Mouse (Mus musculus) brown adipose tissue, adult 24 weeks (tissue): Measurements from ENCODE around the gene Phf11b. TPM values are rescaled to one million over a fixed set of nuclear protein-coding genes. Genes with fewer than 3 reads are reported as not detected.

Experiments used
- polyA plus RNA-seq: library from polyadenylated mRNA; stranded (reverse); fragments of >200 nt; gene quantifications from 2 replicates; pipeline ENCODE4 v1.2.4, GENCODE M21; 2012; ENCODE audit not compliant: missing spikeins, insufficient read depth, insufficient read length

The Phf11b gene
- polyA plus RNA-seq, 1 experiment: 2.0 TPM

Other genes starting within 250 kb of the Phf11b start
- not detected in 2 replicates for gene 1700129C05Rik, start 198.5 kb downstream of the Phf11b start, polyA plus RNA-seq
- not detected in 2 replicates for gene Gm5142, start 162.6 kb downstream of the Phf11b start, polyA plus RNA-seq
- gene Rcbtb1, start 140.1 kb downstream of the Phf11b start, polyA plus RNA-seq: 7.3 and 9.6 TPM in 2 replicates
- not detected in 2 replicates for gene Gm6904, start 81.1 kb downstream of the Phf11b start, polyA plus RNA-seq
- gene Phf11a, start 43.8 kb downstream of the Phf11b start, polyA plus RNA-seq: not detected in 2 replicates
- 6.7 and 7.3 TPM in 2 replicates for gene Phf11d, start 24.1 kb upstream of the Phf11b start, polyA plus RNA-seq
- not detected in 2 replicates for gene Phf11c, start 54.0 kb upstream of the Phf11b start, polyA plus RNA-seq
- gene Setdb2, start 99.5 kb upstream of the Phf11b start, polyA plus RNA-seq: 4.3 and 5.6 TPM in 2 replicates
- 33.1 and 44.4 TPM in 2 replicates for gene Cab39l, start 99.6 kb upstream of the Phf11b start, polyA plus RNA-seq